Comparison of ENCODE assay signal across 23 mouse cellular contexts in the genomic region with DNA sequence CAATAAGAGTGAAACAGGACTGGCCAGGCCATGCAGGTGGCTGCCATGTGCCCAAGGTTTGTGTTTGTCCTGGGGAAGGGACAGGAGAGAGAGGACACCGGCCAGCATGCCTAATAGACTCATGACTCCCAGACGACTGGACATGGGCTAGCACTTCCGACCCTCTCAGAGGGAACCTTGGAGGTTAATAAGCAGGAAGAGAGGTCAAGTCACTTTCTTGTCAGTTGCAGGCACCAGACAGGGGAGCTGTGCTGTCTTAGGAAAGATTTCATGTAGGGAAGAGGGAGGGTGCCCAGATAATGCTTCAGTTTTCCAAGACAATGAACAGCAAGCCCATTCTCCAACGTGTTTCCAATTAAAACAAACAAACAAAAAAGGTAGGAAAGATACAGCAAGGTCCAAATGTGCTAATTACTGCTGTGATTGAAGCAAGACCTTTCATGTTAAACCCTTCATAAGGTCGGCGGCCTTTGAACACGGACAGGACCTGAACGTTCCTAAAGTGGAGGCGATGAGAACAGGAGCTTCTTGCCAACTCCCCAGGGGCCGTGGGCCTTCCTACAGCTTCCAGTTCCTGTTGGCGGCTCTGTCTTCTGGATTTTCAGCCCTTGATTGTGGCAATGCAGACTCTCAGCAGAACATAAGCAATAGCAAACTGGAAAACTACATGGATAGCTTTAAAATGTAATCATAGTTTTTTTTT. TPM values are rescaled to one million over a fixed set of nuclear protein-coding genes. Genes with fewer than 3 reads are reported as not detected.
DNase-seq lines count a peak whose midpoint lies in the region; ATAC-seq and TF ChIP-seq lines count a peak whose summit lies in the region.
"Had no signal": no experiment of that assay in that cellular context is flagged by ENCODE, and none has a peak within 500 bp of the region (broad histone marks: within the 10 kb centered on the region; RNA-seq: fewer than 3 reads in every experiment).

No protein-coding gene starts in this region.

- peak; percentile 29 for DNase-seq in kidney, adult 2 months
- DNase-seq in kidney, postnatal 10 days, result no peak
- DNase-seq in embryo, embryonic 11 days, result peak; percentile 28
- peak; percentile 75 for DNase-seq in gonadal fat pad, adult 2 months (ENCODE audit: low read depth)
- DNase-seq in Muller cell, postnatal 12 days (ENCODE audit: inconsistent ontology term), result no peak
- DNase-seq: adrenal gland, postnatal 10 days; cerebellum, adult 11 months; cerebellum, adult 2 months; cerebellum, postnatal 36 days; forebrain, postnatal 0 days; gastrocnemius, adult 2 months; gastrocnemius, postnatal 14 days; heart, adult 2 months had no signal

- H3K27ac ChIP-seq in kidney, adult 2 months (ENCODE audit: insufficient read depth, low read depth, low read length), result peak overlapping the region; percentile 16; the same call in 1 of the 2 replicates
- H3K27ac ChIP-seq: gastrocnemius, adult 2 months; heart, adult 2 months; heart, embryonic 10.5 days; hindbrain, embryonic 12.5 days; hindbrain, embryonic 15.5 days had no signal

- TF ChIP-seq CTCF in kidney, adult 2 months (conservative IDR thresholded peaks at IDR 0.05; ENCODE audit: insufficient read depth, insufficient read length, low read depth, low read length), result no peak

- H3K36me3 ChIP-seq in kidney, adult 2 months (ENCODE audit: control insufficient read depth, insufficient read depth, low read length), result no peaks in the 10 kb centered on the region
- H3K36me3 ChIP-seq: heart, embryonic 10.5 days; hindbrain, embryonic 12.5 days; hindbrain, embryonic 15.5 days had no signal

- peaks cover 19% of the 10 kb centered on the region; the same call in 1 of the 2 replicates for H3K4me1 ChIP-seq in kidney, adult 2 months (ENCODE audit: control insufficient read depth, insufficient read depth, low read length)
- H3K4me1 ChIP-seq: hindbrain, embryonic 12.5 days; hindbrain, embryonic 15.5 days had no signal

- 32% methylated on average over 11 of the region's 11 CpGs for WGBS in kidney, adult 2 months

- no peaks in the 10 kb centered on the region for H3K27me3 ChIP-seq in kidney, adult 2 months (replicated peaks; ENCODE audit: control insufficient read depth, insufficient read depth, low read length)
- H3K27me3 ChIP-seq: hindbrain, embryonic 12.5 days; hindbrain, embryonic 15.5 days had no signal

- no peak for TF ChIP-seq POLR2A in kidney, adult 2 months (IDR thresholded peaks at IDR 0.05; ENCODE audit: low read depth, low read length)

- no peak overlapping the region for H3K4me3 ChIP-seq in kidney, adult 2 months (ENCODE audit: insufficient read depth, low read depth, low read length)
- H3K4me3 ChIP-seq: gastrocnemius, adult 2 months; heart, adult 2 months; heart, embryonic 10.5 days; hindbrain, embryonic 12.5 days; hindbrain, embryonic 15.5 days had no signal

- no peak for ATAC-seq in megakaryocyte-erythroid progenitor cell, adult 5-6 weeks (replicated peaks; ENCODE audit: low FRiP score, low TSS enrichment, poor library complexity, severe bottlenecking)
- ATAC-seq: activated CD4-positive, CD25-positive, alpha-beta regulatory T cell, adult 4 months; CD4-positive, CD25-positive, alpha-beta regulatory T cell, adult 4 months; forebrain, embryonic 14.5 days; forebrain, postnatal 0 days; intestine, postnatal 0 days had no signal

RNA-seq across cellular contexts. Expression of gene Kcnj15, which starts 10.3 kb away (rescaled TPM):
- 311 and 327 TPM in 2 replicates for polyA plus RNA-seq in kidney, adult 2 months (2012; rRNA removed)
- 29.4 and 32.2 TPM in 2 replicates for polyA plus RNA-seq in gonadal fat pad, adult 2 months (2012; rRNA removed)
- total RNA-seq in megakaryocyte-erythroid progenitor cell, adult 5-6 weeks (2014; fragmentation: Nextera tagmentation), result not detected in 2 replicates
- total RNA-seq in megakaryocyte-erythroid progenitor cell, adult 5-6 weeks (2017), result not detected in 2 replicates
- total RNA-seq: hematopoietic stem cell, adult 5-6 weeks; MEL had no signal
- polyA plus RNA-seq: cerebellum, adult 2 months had no signal

Comparison
In these comparisons a context has a peak if more than half of its experiments do, and no peak if none do; other contexts are left out.
1. DNase-seq: peak in kidney, adult 2 months (single experiment), embryo, embryonic 11 days (single experiment) and gonadal fat pad, adult 2 months (single experiment); none in kidney, postnatal 10 days (single experiment) and Muller cell, postnatal 12 days (single experiment).